Mouse (Mus musculus) limb, embryonic 14.5 days (tissue): ENCODE measurements around the gene Exoc2. TPM values are rescaled to one million over a fixed set of nuclear protein-coding genes. Genes with fewer than 3 reads are reported as not detected.

ENCODE experiments used
- ATAC-seq: fragments of 200-750 bp; cut with Nextera tagmentation; 2 replicates; pipeline ENCODE4 v1.8.0; 2017; ENCODE audit warnings: low read depth, moderate number of reproducible peaks, moderate TSS enrichment; ENCODE audit not compliant: low FRiP score
- DNase-seq: peaks from one replicate; pipeline ENCODE4 v3.0.0-alpha.2; 2015; ENCODE audit warnings: low spot score
- H3K27ac ChIP-seq: fragments of 300-500 bp; sonication (generic); replicated peaks from 2 replicates; pipeline ENCODE4 v1.5.1; 2014; ENCODE audit warnings: low read depth, mild to moderate bottlenecking, low read length, moderate library complexity, mixed read lengths
- H3K27me3 ChIP-seq: fragments of 300-500 bp; sonication (generic); 2 replicates; pipeline ENCODE4 v1.6.1; 2014; ENCODE audit warnings: low read length, mixed read lengths; ENCODE audit not compliant: control insufficient read depth, insufficient read depth
- H3K36me3 ChIP-seq: fragments of 300-500 bp; sonication (generic); 2 replicates; pipeline ENCODE4 v1.6.1; 2014; ENCODE audit warnings: mild to moderate bottlenecking, low read length, moderate library complexity, mixed read lengths; ENCODE audit not compliant: control insufficient read depth, insufficient read depth
- H3K4me1 ChIP-seq: fragments of 300-500 bp; sonication (generic); 2 replicates; pipeline ENCODE4 v1.6.1; 2014; ENCODE audit warnings: antibody characterized with exemption, low read length, mixed read lengths; ENCODE audit not compliant: control insufficient read depth, insufficient read depth
- H3K4me2 ChIP-seq: fragments of 300-500 bp; sonication (generic); replicated peaks from 2 replicates; pipeline ENCODE4 v1.6.1; 2014; ENCODE audit warnings: low read depth, mild to moderate bottlenecking, low read length, moderate library complexity; ENCODE audit not compliant: severe bottlenecking
- H3K4me3 ChIP-seq: fragments of 300-500 bp; sonication (generic); replicated peaks from 2 replicates; pipeline ENCODE4 v1.5.1; 2014; ENCODE audit warnings: low read length
- H3K9ac ChIP-seq: fragments of 300-500 bp; sonication (generic); 2 replicates; pipeline ENCODE4 v1.6.1; 2014; ENCODE audit warnings: mild to moderate bottlenecking, low read depth, low read length, moderate library complexity; ENCODE audit not compliant: severe bottlenecking
- H3K9me3 ChIP-seq: fragments of 300-500 bp; sonication (generic); 2 replicates; pipeline ENCODE4 v1.6.1; 2016; ENCODE audit warnings: low read length; ENCODE audit not compliant: control insufficient read depth
- POLR2A ChIP-seq: fragments of 200-500 bp; IDR thresholded peaks from 2 replicates; pipeline ENCODE4 v1.8.0; 2012; ENCODE audit warnings: inconsistent platforms, mild to moderate bottlenecking, moderate library complexity, borderline replicate concordance; ENCODE audit not compliant: insufficient read depth, insufficient read length; ENCODE audit errors: extremely low read depth
- WGBS: fragments of 180-500 bp; shearing (Covaris S2); extraction: QIAGEN DNeasy Blood & Tissue Kit; methylation state at CpG from one replicate; pipeline ENCODE4 v1.1.7; 2014; 5-methylcytosine and 5-hydroxymethylcytosine counted together
- polyA plus RNA-seq, 2 experiments: library from polyadenylated mRNA; depleted of rRNA in 1 of 2; stranded (reverse) in 1 of 2; unstranded in 1 of 2; fragments of >200 nt; fragmentation: Nextera tagmentation in 1 of 2; extraction: Ambion mirVana in 1 of 2; gene quantifications; 2 replicates each; pipeline versions ENCODE4 v1.2.1 to v1.2.3; 2012 to 2014

The Exoc2 gene
- polyA plus RNA-seq, 2 experiments: 20.9 to 32.7 TPM

DNA sequence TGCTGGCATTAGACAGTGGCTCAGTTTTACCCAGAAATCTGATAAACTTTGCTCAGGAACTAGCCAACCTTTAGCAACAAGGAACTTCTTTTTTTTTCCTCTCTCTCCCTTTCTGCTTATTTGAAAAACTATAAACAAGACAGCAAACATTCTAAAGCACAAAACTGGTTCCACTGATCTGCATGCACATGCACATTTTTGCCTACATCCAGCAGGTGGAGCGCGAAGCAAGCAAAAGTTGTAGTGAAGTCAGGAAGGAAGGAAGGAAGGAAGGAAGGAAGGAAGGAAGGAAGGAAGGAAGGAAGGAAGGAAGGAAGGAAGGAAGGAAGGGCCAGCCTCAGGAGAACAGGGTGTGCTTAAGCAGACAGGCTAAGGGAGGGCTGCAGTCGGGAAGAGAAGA, 109.9 kb downstream of the Exoc2 start:
- no peak overlapping the region for H3K27ac ChIP-seq

GRCm38 (mm10) chr13:30858421-30858820, 115.5 kb downstream of the Exoc2 start:
- H3K9me3 ChIP-seq: no peaks in the 10 kb centered on the region
- H3K27me3 ChIP-seq: no peaks in the 10 kb centered on the region
- no peak for ATAC-seq
- no peak for DNase-seq
- H3K4me3 ChIP-seq: no peak overlapping the region
- H3K4me1 ChIP-seq: no peaks in the 10 kb centered on the region
- peaks cover 19% of the 10 kb centered on the region for H3K36me3 ChIP-seq
- TF ChIP-seq POLR2A: no peak
- H3K9ac ChIP-seq: no peak overlapping the region
- H3K4me2 ChIP-seq: no peak overlapping the region
- WGBS: 95% methylated on average over 3 of the region's 3 CpGs
- no peak overlapping the region for H3K27ac ChIP-seq

More for the DNA sequence above, 109.9 kb downstream of the Exoc2 start:
- no peak for DNase-seq
- WGBS: 76% methylated on average over 3 of the region's 3 CpGs
- no peak for TF ChIP-seq POLR2A
- Histone ChIP-seq H3K9ac (no peak overlapping the region), H3K36me3 (peaks cover 26% of the 10 kb centered on the region), H3K4me2 (no peak overlapping the region), H3K4me3 (no peak overlapping the region), H3K9me3 (no peaks in the 10 kb centered on the region), H3K4me1 (no peaks in the 10 kb centered on the region), H3K27me3 (no peaks in the 10 kb centered on the region)
- no peak for ATAC-seq

DNA sequence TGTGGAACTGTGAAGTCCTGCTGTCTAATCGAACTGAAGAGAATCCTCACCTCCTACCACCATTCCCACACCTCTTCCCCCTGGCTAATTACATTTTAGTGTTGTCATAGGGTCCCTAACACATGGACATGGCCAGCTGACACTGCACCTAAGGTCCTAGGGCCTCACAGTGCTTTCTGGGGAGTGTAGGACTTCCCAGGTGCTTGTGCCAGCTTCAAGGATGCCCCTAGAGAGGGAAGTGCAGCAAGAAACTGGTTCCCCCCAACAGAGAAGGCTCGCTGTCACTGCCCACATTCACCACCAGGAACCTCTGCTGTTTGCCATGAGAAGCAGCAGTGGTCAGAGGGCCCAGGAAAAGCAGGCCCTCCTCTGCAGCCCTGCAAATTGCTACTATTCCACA, 123.2 kb downstream of the Exoc2 start:
- DNase-seq (no peak), ATAC-seq (no peak)
- no peaks in the 10 kb centered on the region for H3K9me3 ChIP-seq
- H3K27ac ChIP-seq: no peak overlapping the region
- no peaks in the 10 kb centered on the region for H3K4me1 ChIP-seq
- no peak for TF ChIP-seq POLR2A
- H3K27me3 ChIP-seq: no peaks in the 10 kb centered on the region
- no peak overlapping the region for H3K4me2 ChIP-seq
- 67% methylated on average over 2 of the region's 2 CpGs for WGBS
- H3K36me3 ChIP-seq: peaks cover 6% of the 10 kb centered on the region
- no peak overlapping the region for H3K9ac ChIP-seq
- no peak overlapping the region for H3K4me3 ChIP-seq

DNA sequence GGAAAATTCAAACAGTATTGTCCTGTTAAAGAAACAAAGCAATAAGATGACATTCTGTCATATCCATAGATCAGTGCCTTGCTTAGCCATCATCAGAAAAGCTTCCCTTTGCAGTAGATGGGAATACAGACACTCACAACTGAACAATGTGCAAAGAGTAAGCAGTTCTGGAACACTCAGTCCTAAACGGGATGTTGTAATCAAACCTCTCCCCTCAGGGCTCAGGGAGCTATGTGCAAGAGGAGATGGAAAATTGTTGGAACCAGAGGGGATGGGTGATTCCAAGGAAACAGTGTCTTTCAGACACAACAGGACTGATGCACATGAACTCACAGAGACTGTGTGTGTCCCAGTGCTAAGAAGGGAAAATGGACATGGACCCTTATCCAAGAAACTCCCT, 125.9 kb downstream of the Exoc2 start:
- no peak for ATAC-seq

GRCm38 (mm10) chr13:30846506-30846905, 127.4 kb downstream of the Exoc2 start:
- H3K27ac ChIP-seq: no peak overlapping the region
- no peaks in the 10 kb centered on the region for H3K4me1 ChIP-seq
- no peaks in the 10 kb centered on the region for H3K9me3 ChIP-seq
- no peak overlapping the region for H3K4me2 ChIP-seq
- 90% methylated on average over 4 of the region's 4 CpGs for WGBS
- no peak for DNase-seq
- no peak overlapping the region for H3K4me3 ChIP-seq
- H3K9ac ChIP-seq: no peak overlapping the region
- peaks cover 12% of the 10 kb centered on the region; the same call in 1 of the 2 replicates for H3K36me3 ChIP-seq
- ATAC-seq: no peak
- H3K27me3 ChIP-seq: no peaks in the 10 kb centered on the region
- no peak for TF ChIP-seq POLR2A

More for the DNA sequence above, 125.9 kb downstream of the Exoc2 start:
- no peak for DNase-seq
- TF ChIP-seq POLR2A: no peak
- Histone ChIP-seq H3K4me1 (no peaks in the 10 kb centered on the region), H3K9ac (no peak overlapping the region), H3K4me2 (no peak overlapping the region), H3K27ac (no peak overlapping the region), H3K27me3 (no peaks in the 10 kb centered on the region), H3K9me3 (no peaks in the 10 kb centered on the region), H3K4me3 (no peak overlapping the region), H3K36me3 (peaks cover 7% of the 10 kb centered on the region; the same call in 1 of the 2 replicates)
- 39% methylated on average over 1 of the region's 1 CpGs for WGBS

GRCm38 (mm10) chr13:30843049-30843448, 130.8 kb downstream of the Exoc2 start:
- no peak overlapping the region for H3K9ac ChIP-seq
- no peak overlapping the region for H3K4me3 ChIP-seq
- no peak for TF ChIP-seq POLR2A
- no peak overlapping the region for H3K4me2 ChIP-seq
- no peaks in the 10 kb centered on the region for H3K27me3 ChIP-seq
- H3K9me3 ChIP-seq: no peaks in the 10 kb centered on the region
- no peaks in the 10 kb centered on the region for H3K4me1 ChIP-seq
- ATAC-seq (no peak), DNase-seq (no peak)
- WGBS: 84% methylated on average over 4 of the region's 4 CpGs
- peaks cover 16% of the 10 kb centered on the region; the same call in 1 of the 2 replicates for H3K36me3 ChIP-seq
- H3K27ac ChIP-seq: no peak overlapping the region
